ENCODE assay signal across 8 mouse cellular contexts in genomic region chr6:99904044-99904443, GRCm38 (mm10).
DNase-seq lines count a peak whose midpoint lies in the region.
"Not testable (repeated sequence)": the region's sequence is repeated elsewhere in the genome, so short reads cannot be mapped to it uniquely, and the experiment has no call there.

No protein-coding gene starts in this region.

- intact Hi-C loops in gastrocnemius, postnatal 36 days (cut with DNase I), result loop anchor here (5.0 to 10.0 kb wide), 3 partner anchors 241 to 631 kb away; partner anchors contain the start of gene Rybp
- intact Hi-C loops in left cerebral cortex, postnatal 10 days (cut with DNase I), result not testable (repeated sequence)

- DNase-seq in 3T3-L1 (ENCODE audit: low read depth, low spot score), result peak; percentile 83
- peak; percentile 86 for DNase-seq in adrenal gland, postnatal 10 days
- DNase-seq in embryo, embryonic 10.5 days (ENCODE audit: low spot score), result peak; percentile 77
- DNase-seq in gastrocnemius, postnatal 36 days, result peak; percentile 44 to 57
- peak; percentile 60 to 84 for DNase-seq in kidney, adult 8-10 months
- DNase-seq in left cerebral cortex, postnatal 10 days (ENCODE audit: extremely low spot score in 1 of 2, low spot score in 2 of 2), result peak; percentile 75 to 77
- peak; percentile 50 for DNase-seq in mesoderm, embryonic 11.5 days (ENCODE audit: low read depth, low spot score)
- DNase-seq in right cerebral cortex, postnatal 36 days (ENCODE audit: low spot score in 2 of 2), result peak; percentile 42 to 47

Comparison
In these comparisons a context has a peak if more than half of its experiments do, and no peak if none do; other contexts are left out.
1. Peak in every context shown above with its lines: DNase-seq.